Mouse (Mus musculus) kidney, postnatal 36 days (tissue): ENCODE measurements at regions not wholly inside any gene's neighbourhood (a gene's known extent, or its start where the extent isn't known, plus 50 kb on each side); places are given as distances from the start of the nearest gene placed in this dataset.
A peak's percentile ranks its signal among the peaks of the same experiment; 100 is the strongest.
"Not testable (repeated sequence)": the region's sequence is repeated elsewhere in the genome, so short reads cannot be mapped to it uniquely, and the experiment has no call there.

Experiments
- DNase-seq, 2 experiments: peaks; one replicate each; pipeline ENCODE4 v3.0.0; 2021 to 2022; ENCODE audit warnings: mixed read lengths in 2 of 2

GRCm38 (mm10) chr9:53045788-53046187, 202.1 kb downstream of the Ddx10 start:
- no peak for DNase-seq

GRCm38 (mm10) chr9:53033797-53034196, 214.1 kb downstream of the Ddx10 start:
- no peak for DNase-seq

GRCm38 (mm10) chr9:53022096-53022495, 225.8 kb downstream of the Ddx10 start:
- DNase-seq: no peak

- no peak for DNase-seq
Observed at GRCm38 (mm10) chr9:53010741-53011140, 237.1 kb downstream of the Ddx10 start.

- no peak for DNase-seq
Observed at GRCm38 (mm10) chr9:53007395-53007794, 240.5 kb downstream of the Ddx10 start.

GRCm38 (mm10) chr9:53006085-53006484, 241.8 kb downstream of the Ddx10 start:
- DNase-seq: no peak

GRCm38 (mm10) chr9:53004253-53004978, 243.4 kb downstream of the Ddx10 start:
- no peak for DNase-seq

GRCm38 (mm10) chr9:52976041-52976440, 271.8 kb downstream of the Ddx10 start:
- no peak for DNase-seq

- no peak for DNase-seq
Observed at GRCm38 (mm10) chr9:52965631-52966030, 282.2 kb downstream of the Ddx10 start.

- DNase-seq: no peak
Observed at GRCm38 (mm10) chr9:52959668-52960067, 280.1 kb upstream of the AI593442 start.

- peak in 1 of 2 experiments; percentile 3 for DNase-seq
Observed at GRCm38 (mm10) chr9:52957245-52957644, 277.7 kb upstream of the AI593442 start.

- peak; percentile 44 to 71 for DNase-seq
Observed at GRCm38 (mm10) chr9:52944081-52944480, 264.5 kb upstream of the AI593442 start.

- DNase-seq: no peak
Observed at GRCm38 (mm10) chr9:52941637-52941983, 262.0 kb upstream of the AI593442 start.

GRCm38 (mm10) chr9:52940964-52941636, 261.5 kb upstream of the AI593442 start:
- peak; percentile 16 to 20 for DNase-seq

GRCm38 (mm10) chr9:52935082-52935481, 255.5 kb upstream of the AI593442 start:
- no peak for DNase-seq

- DNase-seq: no peak
Observed at GRCm38 (mm10) chr9:52917516-52917915, 237.9 kb upstream of the AI593442 start.

- not testable (repeated sequence) for DNase-seq
Observed at GRCm38 (mm10) chr9:52888653-52889052, 209.1 kb upstream of the AI593442 start.

GRCm38 (mm10) chr9:52887997-52888396, 208.4 kb upstream of the AI593442 start:
- DNase-seq: not testable (repeated sequence)

- no peak for DNase-seq
Observed at GRCm38 (mm10) chr9:52867236-52867635, 187.7 kb upstream of the AI593442 start.

- DNase-seq: no peak
Observed at GRCm38 (mm10) chr9:52860327-52860726, 180.7 kb upstream of the AI593442 start.

- DNase-seq: no peak
Observed at GRCm38 (mm10) chr9:52858411-52858810, 178.8 kb upstream of the AI593442 start.

GRCm38 (mm10) chr9:52853338-52853737, 173.8 kb upstream of the AI593442 start:
- DNase-seq: no peak

GRCm38 (mm10) chr9:52850552-52850951, 171.0 kb upstream of the AI593442 start:
- DNase-seq: no peak

- no peak for DNase-seq
Observed at GRCm38 (mm10) chr9:52849931-52850330, 170.4 kb upstream of the AI593442 start.
